Mouse (Mus musculus) fibroblast of lung, adult 2 months (primary cell): ENCODE measurements around the gene Slc16a12.

Experiments used
- DNase-seq: peaks from one replicate; pipeline ENCODE4 v3.0.0-alpha.2; 2011; ENCODE audit warnings: low read depth

Slc16a12 gene

GRCm38 (mm10) chr19:34726254-34726962, 20.7 kb downstream of the Slc16a12 start:
- no peak for DNase-seq

GRCm38 (mm10) chr19:34725418-34725817, 21.7 kb downstream of the Slc16a12 start:
- DNase-seq, result no peak

GRCm38 (mm10) chr19:34724598-34724997, 22.5 kb downstream of the Slc16a12 start:
- no peak for DNase-seq

DNA sequence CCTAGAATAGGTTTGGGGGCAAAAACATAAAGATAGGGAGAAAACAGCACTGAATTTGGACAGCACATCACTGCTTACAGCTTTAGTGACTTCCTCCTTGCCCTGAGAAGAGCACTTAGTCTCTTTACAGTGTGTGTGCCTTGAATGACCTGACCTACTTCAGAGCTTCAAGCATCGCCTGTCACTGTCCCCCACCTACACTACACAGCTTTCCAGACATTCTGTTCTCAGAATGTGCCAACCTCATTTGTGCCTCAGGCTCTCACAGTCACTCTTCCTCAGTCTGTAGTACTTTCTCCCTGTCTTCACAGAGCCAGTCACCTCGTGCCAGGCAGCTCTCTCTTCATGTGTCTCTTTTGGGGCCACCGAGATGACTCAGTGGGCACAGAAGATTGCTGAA, 24.5 kb downstream of the Slc16a12 start:
- no peak for DNase-seq

DNA sequence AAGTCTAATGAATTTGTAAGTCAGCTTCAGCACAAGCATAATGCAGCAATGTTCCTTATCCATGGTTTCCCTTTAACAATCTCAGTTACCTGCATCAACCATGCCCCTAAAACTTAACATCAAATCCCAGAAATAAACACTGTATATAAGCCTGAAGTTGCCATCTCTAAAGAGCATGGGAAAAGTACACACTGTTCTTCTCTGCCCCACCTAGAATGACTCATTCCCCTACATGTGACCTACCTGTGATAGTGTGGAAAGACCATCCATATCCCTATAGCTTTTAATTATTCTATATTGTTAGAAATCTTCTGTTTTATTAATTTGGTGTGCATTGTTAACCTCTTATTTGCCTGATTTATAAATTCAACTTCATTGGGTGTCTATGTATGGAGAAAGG, 27.0 kb downstream of the Slc16a12 start:
- DNase-seq, result no peak

GRCm38 (mm10) chr19:34718963-34719362, 28.1 kb downstream of the Slc16a12 start:
- no peak for DNase-seq

DNA sequence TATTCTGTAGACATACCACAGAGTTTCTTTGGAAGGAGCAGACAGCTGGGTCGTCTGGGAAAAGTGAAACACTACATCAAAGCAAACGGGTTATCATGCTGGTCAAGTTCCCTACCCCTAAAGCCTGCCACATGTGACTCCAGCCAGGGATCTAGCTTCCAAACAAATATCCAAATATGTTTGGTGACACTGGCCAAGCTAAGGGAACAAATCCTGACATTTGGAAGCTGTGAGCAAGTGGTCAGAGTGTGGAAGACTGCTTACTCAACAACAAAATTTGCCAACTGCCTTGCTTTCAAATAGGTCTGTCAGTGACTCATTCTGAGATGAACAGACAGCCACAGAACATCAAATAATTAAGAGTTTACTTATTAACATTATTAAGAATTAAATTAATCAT, 28.6 kb downstream of the Slc16a12 start:
- DNase-seq, result no peak

- no peak for DNase-seq
These were observed 31.2 kb downstream of the Slc16a12 start for GRCm38 (mm10) chr19:34715895-34716294.

GRCm38 (mm10) chr19:34714250-34714666, 32.8 kb downstream of the Slc16a12 start:
- no peak for DNase-seq

- no peak for DNase-seq
These were observed 35.0 kb downstream of the Slc16a12 start for GRCm38 (mm10) chr19:34712050-34712449.

DNA sequence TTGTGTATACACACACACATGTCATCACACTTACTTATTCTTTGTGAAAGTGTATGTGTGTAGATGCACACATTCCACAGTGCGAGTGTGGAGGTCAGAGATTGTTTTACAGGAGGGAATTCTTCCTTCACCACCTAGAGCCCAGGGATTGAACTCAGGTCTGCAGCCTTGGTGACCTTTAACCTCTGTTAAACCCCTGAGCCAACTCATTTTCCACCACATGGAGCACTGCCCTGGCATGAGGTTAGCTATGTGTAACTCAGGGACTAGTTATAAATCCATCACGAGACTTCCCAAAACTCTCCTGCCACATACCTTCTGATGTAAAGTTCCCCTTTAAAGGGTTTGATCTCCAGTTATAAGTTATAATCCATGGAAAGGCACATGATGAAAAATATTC, 38.9 kb downstream of the Slc16a12 start:
- no peak for DNase-seq

GRCm38 (mm10) chr19:34707571-34707970, 39.5 kb downstream of the Slc16a12 start:
- no peak for DNase-seq

DNA sequence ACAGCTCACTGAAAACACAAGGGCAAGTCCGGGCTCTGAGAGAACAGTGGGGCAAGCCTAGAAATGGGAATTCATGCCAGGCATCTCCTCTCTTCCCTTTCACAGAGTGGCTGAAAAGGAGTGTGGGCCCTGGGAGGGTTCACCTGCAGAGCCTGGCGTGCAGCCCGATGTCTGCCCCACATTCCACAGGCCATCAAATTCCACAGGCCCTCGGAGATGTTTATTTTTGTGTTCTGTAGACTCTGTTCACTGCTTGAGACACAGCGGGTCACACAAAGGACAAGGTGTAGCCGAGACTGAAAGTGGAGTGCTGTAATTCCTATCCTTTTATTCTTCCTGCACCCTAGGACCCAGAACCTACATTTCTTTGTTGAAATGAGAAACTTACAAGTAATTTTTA, 40.8 kb downstream of the Slc16a12 start:
- DNase-seq, result no peak

DNA sequence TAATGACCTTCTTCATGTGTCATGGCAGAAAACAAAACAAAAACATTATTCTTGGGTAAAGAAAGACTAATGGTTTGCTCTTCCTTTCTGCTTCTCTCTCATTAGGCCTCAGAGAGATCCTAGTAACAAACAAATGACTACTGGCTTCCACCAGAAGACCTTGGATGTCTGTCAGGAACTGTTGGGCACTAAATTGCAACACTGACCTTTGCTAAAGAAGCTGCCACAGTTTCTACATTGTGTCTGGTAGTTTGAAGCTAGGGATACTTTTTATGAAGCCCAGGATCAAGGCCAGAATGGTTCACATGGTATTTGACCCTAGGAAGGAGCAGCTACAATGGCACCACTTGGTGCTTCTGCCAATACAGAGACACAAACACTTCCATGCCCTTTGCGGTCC, 41.9 kb downstream of the Slc16a12 start:
- DNase-seq, result no peak

DNA sequence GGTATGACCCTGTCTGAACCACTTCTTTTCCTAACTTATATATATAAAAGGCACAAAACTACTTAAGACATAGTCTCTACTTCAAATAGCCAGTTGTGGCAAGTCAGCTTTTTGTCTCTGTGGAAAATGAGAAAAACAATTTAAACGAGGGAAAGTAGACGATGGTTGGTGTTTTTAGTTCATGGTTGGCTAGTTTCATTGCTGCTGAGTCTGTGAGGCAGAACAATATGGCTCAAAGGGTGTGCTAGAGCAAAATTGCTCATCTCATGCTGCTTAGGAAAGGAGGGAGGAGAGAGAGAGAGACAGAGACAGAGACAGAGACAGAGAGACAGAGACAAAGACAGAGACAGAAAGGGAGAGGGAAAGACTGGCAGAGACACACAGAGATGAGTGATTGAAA, 47.8 kb downstream of the Slc16a12 start:
- no peak for DNase-seq

- no peak for DNase-seq
These were observed 48.2 kb downstream of the Slc16a12 start for GRCm38 (mm10) chr19:34698852-34699251.

- DNase-seq, result no peak
These were observed 48.7 kb downstream of the Slc16a12 start for GRCm38 (mm10) chr19:34698432-34698831.

- DNase-seq, result no peak
These were observed 49.6 kb downstream of the Slc16a12 start for GRCm38 (mm10) chr19:34697461-34697860.

GRCm38 (mm10) chr19:34696352-34696986, 50.6 kb downstream of the Slc16a12 start:
- DNase-seq, result no peak

GRCm38 (mm10) chr19:34691402-34691801, 55.7 kb downstream of the Slc16a12 start:
- DNase-seq, result no peak

- DNase-seq, result no peak
These were observed 61.6 kb downstream of the Slc16a12 start for GRCm38 (mm10) chr19:34685530-34685929.

DNA sequence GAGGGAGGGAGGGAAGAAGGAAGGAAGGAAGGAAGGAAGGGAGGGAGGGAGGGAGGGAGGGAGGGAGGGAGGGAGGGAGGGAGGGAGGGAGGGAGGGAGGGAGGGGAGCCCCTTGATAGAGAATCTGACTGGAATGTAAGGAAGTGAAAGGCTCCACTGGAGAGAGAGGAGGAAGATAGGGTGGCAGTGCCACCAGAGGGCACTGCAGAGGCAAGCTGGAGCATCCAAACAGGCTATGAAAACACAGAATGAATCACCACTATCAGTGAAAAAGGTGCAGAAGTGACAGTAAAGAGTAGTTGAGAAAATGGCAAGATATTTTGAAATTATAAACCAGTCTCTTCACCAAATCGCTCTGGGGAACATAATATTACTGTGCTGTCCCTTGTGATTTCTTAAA, 62.2 kb downstream of the Slc16a12 start:
- peak; percentile 19 for DNase-seq

- no peak for DNase-seq
These were observed 68.7 kb downstream of the Slc16a12 start for GRCm38 (mm10) chr19:34678428-34678827.

DNA sequence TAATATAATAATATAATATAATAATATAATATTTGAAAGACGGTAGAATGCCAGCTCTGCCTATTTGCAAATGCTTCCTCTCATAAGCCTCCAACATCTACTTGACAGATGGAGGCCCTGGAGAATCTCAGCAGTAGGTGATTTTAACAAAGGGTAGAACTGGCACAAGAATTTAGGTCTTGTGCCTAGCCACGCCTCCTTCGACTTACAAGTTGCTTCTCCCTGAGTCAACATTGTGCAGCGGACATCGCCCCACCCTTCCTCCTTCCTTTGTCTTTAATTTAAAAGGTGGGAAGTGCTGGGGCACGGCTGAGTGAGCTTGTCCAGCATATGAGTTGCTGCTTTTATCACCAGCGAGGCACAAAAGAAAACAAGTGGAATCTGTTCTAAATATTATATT, 73.6 kb downstream of the Slc16a12 start:
- no peak for DNase-seq
